Mouse (Mus musculus): ENCODE results near the gene Spsb4. TPM values are rescaled to one million over a fixed set of nuclear protein-coding genes. Genes with fewer than 3 reads are reported as not detected.

The Spsb4 gene
- total and polyA plus RNA-seq, 2 experiments from 2014 or later, result 36.2 to 67.1 TPM

DNA sequence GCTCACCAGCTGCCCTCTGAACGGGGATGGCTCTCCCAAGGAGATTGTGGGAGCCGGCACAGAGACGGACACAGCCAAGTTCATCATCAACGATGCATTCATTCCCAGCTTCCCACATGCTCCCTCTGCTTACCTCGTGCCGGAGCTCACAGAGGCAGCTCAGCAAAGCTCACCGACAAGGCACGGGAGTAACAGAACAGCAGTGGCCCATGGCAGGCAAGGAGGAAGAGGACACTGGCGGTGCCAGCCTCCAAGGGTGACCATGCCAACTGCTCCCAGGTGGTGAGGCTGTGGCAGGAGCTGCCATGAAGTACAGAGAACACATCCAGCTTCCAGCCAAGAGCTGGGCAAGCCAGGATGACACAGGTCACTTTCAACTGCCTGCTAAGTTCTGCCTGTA, 45.6 kb downstream of the Spsb4 start:
- H3K4me1 ChIP-seq (ENCODE audit: insufficient read depth, low read length), result peaks cover 28% of the 10 kb centered on the region
- TF ChIP-seq CTCF (IDR thresholded peaks at IDR 0.05; ENCODE audit: low read depth), result no peak
- H3K9ac ChIP-seq (replicated peaks; ENCODE audit: low read length), result no peak overlapping the region
- no peak overlapping the region for H3K4me3 ChIP-seq (ENCODE audit: low read length)
- H3K36me3 ChIP-seq (ENCODE audit: insufficient read depth, low read length), result no peaks in the 10 kb centered on the region
- H3K4me2 ChIP-seq (ENCODE audit: low read depth, low read length), result no peak overlapping the region
- WGBS, result 22% methylated on average over 9 of the region's 9 CpGs
- ATAC-seq, result no peak
- peak overlapping the region; percentile 66; the same call in 1 of the 2 replicates for H3K27ac ChIP-seq
- H3K9me3 ChIP-seq (ENCODE audit: low read length), result no peaks in the 10 kb centered on the region
- H3K27me3 ChIP-seq (ENCODE audit: insufficient read depth, low read length), result no peaks in the 10 kb centered on the region
- peak; percentile 43 for DNase-seq (ENCODE audit: low spot score)

DNA sequence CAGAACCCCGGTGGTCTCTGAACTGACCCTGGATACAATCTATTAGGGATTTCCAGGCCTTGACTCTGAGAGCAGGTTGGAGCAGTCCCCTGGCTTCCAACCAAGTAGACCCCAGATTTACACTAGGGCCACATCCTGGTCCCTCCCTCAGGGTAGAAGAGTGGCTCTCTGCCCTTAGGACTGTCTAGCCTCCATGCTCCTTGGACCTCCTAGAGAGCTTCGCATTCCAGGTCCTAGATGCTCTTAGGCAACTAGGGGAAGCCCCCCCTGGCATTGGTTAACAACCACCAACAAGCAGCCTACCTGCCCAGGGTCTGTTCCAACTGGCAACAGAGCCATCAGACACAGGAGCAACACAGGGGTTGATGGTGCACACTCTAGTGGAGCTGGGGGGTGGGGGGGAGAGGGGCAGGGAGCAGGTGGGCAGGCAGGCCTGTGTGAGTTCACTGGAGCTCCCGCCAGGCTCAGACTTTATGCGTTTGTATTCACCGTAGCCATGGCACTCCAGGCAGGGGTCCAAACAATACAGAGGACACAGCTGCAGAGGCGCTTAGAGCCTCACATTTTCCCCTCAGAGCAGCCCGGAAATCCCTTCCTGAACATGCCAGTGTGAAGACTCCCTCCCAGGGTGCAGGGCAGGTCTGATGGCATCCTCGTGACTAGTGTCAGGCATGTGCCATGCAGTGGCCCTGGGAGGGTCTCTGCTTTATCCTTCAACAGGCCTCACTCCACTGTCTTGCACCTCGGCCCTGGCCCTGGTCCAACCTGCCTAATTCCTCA, 46.8 kb downstream of the Spsb4 start:
- Histone ChIP-seq H3K9ac (replicated peaks; ENCODE audit: low read length) (no peak overlapping the region), H3K27ac (peak overlapping the region; percentile 66), H3K4me2 (ENCODE audit: low read depth, low read length) (no peak overlapping the region), H3K4me1 (ENCODE audit: insufficient read depth, low read length) (peaks cover 18% of the 10 kb centered on the region), H3K36me3 (ENCODE audit: insufficient read depth, low read length) (no peaks in the 10 kb centered on the region), H3K4me3 (ENCODE audit: low read length) (no peak overlapping the region), H3K27me3 (ENCODE audit: insufficient read depth, low read length) (no peaks in the 10 kb centered on the region), H3K9me3 (ENCODE audit: low read length) (no peaks in the 10 kb centered on the region)
- ATAC-seq (peak; percentile 89), DNase-seq (ENCODE audit: low spot score) (peak; percentile 81)
- WGBS, result 31% methylated on average over 9 of the region's 9 CpGs
- TF ChIP-seq CTCF (IDR thresholded peaks at IDR 0.05; ENCODE audit: low read depth), result no peak

DNA sequence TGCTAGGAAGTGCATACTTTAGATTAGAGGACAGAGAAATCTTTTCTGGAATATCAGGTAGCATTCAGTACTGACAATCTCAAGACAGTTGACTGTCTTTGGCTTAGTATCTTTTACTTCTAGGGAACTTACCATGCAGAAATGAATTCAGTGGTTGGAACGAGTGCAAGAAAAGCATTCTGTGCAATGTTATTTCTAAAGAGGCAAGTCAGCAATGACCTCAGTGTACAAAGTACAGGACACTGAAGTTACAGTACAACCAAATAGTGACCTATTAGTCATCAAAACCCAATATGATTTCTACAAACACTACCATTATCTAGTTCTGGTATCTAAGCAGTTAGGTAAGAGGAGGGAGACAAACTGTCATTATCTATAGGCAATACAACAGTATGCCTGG, 51.1 kb downstream of the Spsb4 start:
- DNase-seq (ENCODE audit: low spot score), result no peak
- peaks cover 17% of the 10 kb centered on the region for H3K4me1 ChIP-seq (ENCODE audit: insufficient read depth, low read length)
- TF ChIP-seq CTCF (IDR thresholded peaks at IDR 0.05; ENCODE audit: low read depth), result no peak

DNA sequence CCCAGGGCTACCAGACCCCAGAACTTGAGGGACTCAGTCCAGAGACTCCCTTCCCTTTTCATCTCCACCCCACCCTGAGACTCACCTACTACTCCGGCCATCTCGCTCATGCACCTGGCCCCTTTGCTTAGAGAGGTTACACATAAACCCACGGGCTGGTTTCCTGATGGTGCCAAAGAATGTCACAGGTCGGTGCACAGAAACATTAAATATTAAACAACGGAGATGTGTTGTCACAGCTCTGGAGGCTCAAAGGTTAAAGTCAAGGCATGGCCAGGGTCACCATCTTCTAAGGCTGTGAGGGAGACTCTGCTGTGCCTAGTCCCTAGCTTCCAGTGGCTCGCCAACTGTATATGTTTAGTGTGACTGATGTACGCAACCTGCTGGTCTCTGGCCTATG, 52.2 kb downstream of the Spsb4 start:
- no peaks in the 10 kb centered on the region for H3K9me3 ChIP-seq (ENCODE audit: low read length)
- DNase-seq (ENCODE audit: low spot score) (no peak), ATAC-seq (no peak)
- H3K27me3 ChIP-seq (ENCODE audit: insufficient read depth, low read length), result no peaks in the 10 kb centered on the region
- no peaks in the 10 kb centered on the region for H3K36me3 ChIP-seq (ENCODE audit: insufficient read depth, low read length)
- H3K9ac ChIP-seq (replicated peaks; ENCODE audit: low read length), result no peak overlapping the region
- no peak overlapping the region for H3K4me3 ChIP-seq (ENCODE audit: low read length)
- no peak overlapping the region for H3K27ac ChIP-seq
- WGBS, result 96% methylated on average over 7 of the region's 7 CpGs
- H3K4me2 ChIP-seq (ENCODE audit: low read depth, low read length), result no peak overlapping the region
- peaks cover 13% of the 10 kb centered on the region for H3K4me1 ChIP-seq (ENCODE audit: insufficient read depth, low read length)
- TF ChIP-seq CTCF (IDR thresholded peaks at IDR 0.05; ENCODE audit: low read depth), result no peak

More for the DNA sequence above, 51.1 kb downstream of the Spsb4 start:
- Histone ChIP-seq H3K36me3 (ENCODE audit: insufficient read depth, low read length) (no peaks in the 10 kb centered on the region), H3K27me3 (ENCODE audit: insufficient read depth, low read length) (no peaks in the 10 kb centered on the region), H3K4me3 (ENCODE audit: low read length) (no peak overlapping the region), H3K9me3 (ENCODE audit: low read length) (no peaks in the 10 kb centered on the region), H3K4me2 (ENCODE audit: low read depth, low read length) (no peak overlapping the region), H3K9ac (replicated peaks; ENCODE audit: low read length) (no peak overlapping the region), H3K27ac (no peak overlapping the region)
- 80% methylated on average over 1 of the region's 1 CpGs for WGBS
- no peak for ATAC-seq

DNA sequence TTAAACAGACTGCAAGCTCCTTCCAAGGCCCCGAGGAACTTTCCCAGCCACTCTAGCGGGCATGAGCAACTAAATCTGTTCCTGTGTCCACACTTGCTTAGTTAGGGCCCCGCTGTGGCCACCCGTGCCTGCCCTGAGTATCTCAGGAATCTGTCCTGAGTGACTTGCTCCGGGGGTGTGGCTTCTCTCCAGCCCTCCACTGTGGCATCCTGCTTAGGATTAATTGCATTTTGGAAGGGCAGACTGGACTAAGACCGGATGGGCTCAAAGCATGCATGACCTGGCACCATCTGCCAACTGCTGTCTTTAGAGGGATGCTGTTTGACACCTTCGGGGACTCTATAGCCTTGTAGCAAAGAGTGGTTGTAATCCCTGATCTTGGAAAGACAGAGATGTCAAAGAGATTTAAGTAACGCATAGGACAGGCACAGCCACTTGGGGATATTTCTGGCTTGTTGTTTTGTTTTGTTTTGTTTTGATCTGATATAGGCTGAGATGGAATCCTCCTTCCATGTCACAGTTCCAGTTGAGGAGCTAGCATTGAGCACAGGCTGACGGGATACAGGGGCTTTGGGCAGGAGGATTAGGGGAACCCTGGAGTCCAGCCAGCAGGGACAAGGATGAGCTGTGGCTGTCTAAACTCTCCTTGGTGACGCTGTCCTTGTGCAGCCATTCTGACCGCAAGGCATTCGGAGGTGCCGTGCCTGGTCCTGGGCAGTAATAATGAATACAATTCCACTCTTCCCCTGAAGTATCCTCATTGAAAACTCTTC, 55.0 kb downstream of the Spsb4 start:
- H3K27ac ChIP-seq, result 0 out of 2 replicates have a peak overlapping the region, but pooled peaks have one; percentile 26
- H3K9ac ChIP-seq (replicated peaks; ENCODE audit: low read length), result no peak overlapping the region
- H3K36me3 ChIP-seq (ENCODE audit: insufficient read depth, low read length), result no peaks in the 10 kb centered on the region
- no peak overlapping the region for H3K4me2 ChIP-seq (ENCODE audit: low read depth, low read length)
- peak; percentile 78 for DNase-seq (ENCODE audit: low spot score)
- ATAC-seq, result peak; percentile 76
- no peaks in the 10 kb centered on the region for H3K9me3 ChIP-seq (ENCODE audit: low read length)
- no peak for TF ChIP-seq CTCF (IDR thresholded peaks at IDR 0.05; ENCODE audit: low read depth)
- WGBS, result 46% methylated on average over 13 of the region's 13 CpGs
- H3K4me1 ChIP-seq (ENCODE audit: insufficient read depth, low read length), result peaks cover 18% of the 10 kb centered on the region
- no peaks in the 10 kb centered on the region for H3K27me3 ChIP-seq (ENCODE audit: insufficient read depth, low read length)
- no peak overlapping the region for H3K4me3 ChIP-seq (ENCODE audit: low read length)

DNA sequence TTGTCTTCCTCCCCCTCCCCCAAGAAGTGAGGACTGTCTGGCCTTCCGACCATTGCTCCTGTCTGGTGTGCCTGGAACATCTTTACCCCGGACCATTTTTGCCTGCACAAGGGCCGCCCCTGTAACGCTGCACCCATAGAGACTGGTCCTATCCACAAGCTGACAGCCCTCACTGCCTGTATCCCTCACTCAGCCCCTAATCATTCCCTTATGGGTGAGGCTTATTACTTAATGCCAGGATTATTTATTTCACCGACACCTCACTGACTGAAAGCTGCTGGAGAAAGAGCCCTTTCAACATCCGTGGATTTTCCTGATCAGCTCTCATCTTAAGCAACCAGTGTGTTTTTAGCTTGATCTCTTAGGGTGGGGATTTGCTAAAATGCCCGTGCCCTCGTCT, 55.9 kb downstream of the Spsb4 start:
- Histone ChIP-seq H3K4me3 (ENCODE audit: low read length) (no peak overlapping the region), H3K27ac (no peak overlapping the region), H3K9me3 (ENCODE audit: low read length) (no peaks in the 10 kb centered on the region), H3K9ac (replicated peaks; ENCODE audit: low read length) (no peak overlapping the region), H3K4me2 (ENCODE audit: low read depth, low read length) (no peak overlapping the region), H3K4me1 (ENCODE audit: insufficient read depth, low read length) (peaks cover 23% of the 10 kb centered on the region), H3K36me3 (ENCODE audit: insufficient read depth, low read length) (no peaks in the 10 kb centered on the region), H3K27me3 (ENCODE audit: insufficient read depth, low read length) (no peaks in the 10 kb centered on the region)
- WGBS, result 60% methylated on average over 8 of the region's 8 CpGs
- ATAC-seq (peak; percentile 5; the same call in 1 of the 2 replicates), DNase-seq (ENCODE audit: low spot score) (no peak)
- no peak for TF ChIP-seq CTCF (IDR thresholded peaks at IDR 0.05; ENCODE audit: low read depth)

Measured in hindbrain, postnatal 0 days (tissue).